Mouse (Mus musculus) stomach, embryonic 14.5 days (tissue): ENCODE results near the gene Dmbt1. TPM values are rescaled to one million over a fixed set of nuclear protein-coding genes. Genes with fewer than 3 reads are reported as not detected.

Source experiments
- ATAC-seq: fragments of 200-750 bp; cut with Nextera tagmentation; 2 replicates; pipeline ENCODE4 v1.8.0; 2017; ENCODE audit warnings: low read depth, moderate TSS enrichment; ENCODE audit not compliant: insufficient number of reproducible peaks, insufficient read depth, low FRiP score
- H3K27ac ChIP-seq: fragments of 300-500 bp; sonication (generic); 2 replicates; pipeline ENCODE4 v1.5.1; 2014; ENCODE audit warnings: mild to moderate bottlenecking, low read length, moderate library complexity, mixed read lengths
- H3K27me3 ChIP-seq: fragments of 300-500 bp; sonication (generic); 2 replicates; pipeline ENCODE4 v1.6.1; 2014; ENCODE audit warnings: low read length, control low read depth, mixed read lengths; ENCODE audit not compliant: control insufficient read depth, insufficient read depth
- H3K36me3 ChIP-seq: fragments of 300-500 bp; sonication (generic); 2 replicates; pipeline ENCODE4 v1.6.1; 2014; ENCODE audit warnings: mild to moderate bottlenecking, control low read depth, low read length, moderate library complexity, mixed read lengths; ENCODE audit not compliant: control insufficient read depth, insufficient read depth
- H3K4me1 ChIP-seq: fragments of 300-500 bp; sonication (generic); 2 replicates; pipeline ENCODE4 v1.6.1; 2014; ENCODE audit warnings: low read length, control low read depth, mixed read lengths; ENCODE audit not compliant: control insufficient read depth, insufficient read depth
- H3K4me2 ChIP-seq: fragments of 300-500 bp; sonication (generic); replicated peaks from 2 replicates; pipeline ENCODE4 v1.6.1; 2014; ENCODE audit warnings: low read depth, low read length, control low read depth
- H3K4me3 ChIP-seq: fragments of 300-500 bp; sonication (generic); 2 replicates; pipeline ENCODE4 v1.5.1; 2014; ENCODE audit warnings: low read depth, low read length, control low read depth
- H3K9ac ChIP-seq: fragments of 300-500 bp; sonication (generic); replicated peaks from 2 replicates; pipeline ENCODE4 v1.6.1; 2014; ENCODE audit warnings: low read depth, mild to moderate bottlenecking, control low read depth, low read length, moderate library complexity, mixed read lengths
- H3K9me3 ChIP-seq: fragments of 300-500 bp; sonication (generic); 2 replicates; pipeline ENCODE4 v1.6.1; 2016; ENCODE audit warnings: low read depth, low read length, control low read depth; ENCODE audit not compliant: control insufficient read depth
- WGBS: fragments of 180-500 bp; shearing (Covaris S2); extraction: QIAGEN DNeasy Blood & Tissue Kit; methylation state at CpG from one replicate; pipeline ENCODE4 v1.1.7; 2014; 5-methylcytosine and 5-hydroxymethylcytosine counted together
- polyA plus RNA-seq: library from polyadenylated mRNA; unstranded; fragments of >200 nt; fragmentation: Nextera tagmentation; extraction: Ambion mirVana; gene quantifications from 2 replicates; pipeline ENCODE4 v1.2.1, GENCODE M21; 2014

The Dmbt1 gene
- polyA plus RNA-seq, 1 experiment from 2014 or later: 7.4 TPM

DNA sequence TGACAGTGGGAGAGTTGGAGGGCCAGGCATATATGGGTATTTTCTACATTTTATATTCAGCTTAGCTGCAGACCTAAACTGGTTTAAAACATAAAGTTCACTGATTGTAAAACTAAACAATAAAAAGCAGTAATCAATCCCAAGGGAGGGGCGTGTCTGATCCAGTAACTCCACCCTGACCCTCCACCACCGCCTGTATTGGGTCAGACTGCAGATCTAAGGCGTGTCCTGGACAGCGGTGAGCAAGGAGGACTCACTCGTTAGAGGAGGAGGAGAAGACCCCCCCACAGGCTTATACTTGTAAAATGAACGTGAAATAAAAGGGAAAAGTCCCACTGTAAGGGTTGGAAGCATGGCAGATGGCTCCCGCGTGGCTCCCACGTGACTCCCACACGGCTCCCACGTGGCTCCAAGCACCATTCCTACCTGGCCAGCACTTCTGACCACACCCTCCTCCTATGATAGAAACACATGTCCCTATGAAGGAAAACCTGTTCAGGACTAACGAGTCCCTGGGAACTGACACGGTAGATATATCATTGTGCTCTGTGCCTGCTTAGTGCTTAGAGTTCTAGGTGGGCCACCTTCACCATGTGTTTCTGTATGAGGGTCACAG is 40.6 kb upstream of the Dmbt1 start:
- WGBS: 80% methylated on average over 13 of the region's 13 CpGs
- no peak overlapping the region for H3K9ac ChIP-seq
- no peaks in the 10 kb centered on the region for H3K27me3 ChIP-seq
- peaks cover 7% of the 10 kb centered on the region; the same call in 1 of the 2 replicates for H3K4me1 ChIP-seq
- no peak overlapping the region for H3K4me2 ChIP-seq
- H3K4me3 ChIP-seq: no peak overlapping the region
- no peaks in the 10 kb centered on the region for H3K36me3 ChIP-seq
- ATAC-seq: no peak
- no peak overlapping the region for H3K27ac ChIP-seq
- 0 out of 2 replicates have a peak, but pooled peaks cover 5% of the 10 kb centered on the region for H3K9me3 ChIP-seq

DNA sequence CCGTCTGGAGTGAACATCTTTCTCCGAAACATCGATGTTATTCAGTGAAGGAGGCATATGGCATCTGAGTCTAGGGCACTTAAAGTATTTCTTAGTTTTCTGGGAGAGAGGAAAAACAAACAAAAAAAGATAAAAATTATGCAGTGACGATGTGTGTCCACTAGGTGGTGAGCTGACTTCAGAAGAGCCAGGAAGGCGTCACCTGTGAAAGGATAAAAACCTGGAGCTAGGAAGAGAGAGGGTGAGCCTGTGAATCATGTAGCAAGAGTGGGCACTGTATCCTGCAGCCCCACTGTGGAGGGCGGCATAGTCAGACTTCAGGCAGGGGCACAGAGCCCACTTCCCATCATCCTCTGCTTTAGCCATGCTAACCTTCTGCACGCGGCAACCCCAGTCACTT is 37.9 kb upstream of the Dmbt1 start:
- Histone ChIP-seq H3K27me3 (no peaks in the 10 kb centered on the region), H3K27ac (no peak overlapping the region), H3K4me2 (no peak overlapping the region), H3K9ac (no peak overlapping the region), H3K36me3 (no peaks in the 10 kb centered on the region), H3K4me3 (no peak overlapping the region), H3K9me3 (0 out of 2 replicates have a peak, but pooled peaks cover 5% of the 10 kb centered on the region), H3K4me1 (no peaks in the 10 kb centered on the region)
- 48% methylated on average over 8 of the region's 8 CpGs for WGBS
- ATAC-seq: no peak

DNA sequence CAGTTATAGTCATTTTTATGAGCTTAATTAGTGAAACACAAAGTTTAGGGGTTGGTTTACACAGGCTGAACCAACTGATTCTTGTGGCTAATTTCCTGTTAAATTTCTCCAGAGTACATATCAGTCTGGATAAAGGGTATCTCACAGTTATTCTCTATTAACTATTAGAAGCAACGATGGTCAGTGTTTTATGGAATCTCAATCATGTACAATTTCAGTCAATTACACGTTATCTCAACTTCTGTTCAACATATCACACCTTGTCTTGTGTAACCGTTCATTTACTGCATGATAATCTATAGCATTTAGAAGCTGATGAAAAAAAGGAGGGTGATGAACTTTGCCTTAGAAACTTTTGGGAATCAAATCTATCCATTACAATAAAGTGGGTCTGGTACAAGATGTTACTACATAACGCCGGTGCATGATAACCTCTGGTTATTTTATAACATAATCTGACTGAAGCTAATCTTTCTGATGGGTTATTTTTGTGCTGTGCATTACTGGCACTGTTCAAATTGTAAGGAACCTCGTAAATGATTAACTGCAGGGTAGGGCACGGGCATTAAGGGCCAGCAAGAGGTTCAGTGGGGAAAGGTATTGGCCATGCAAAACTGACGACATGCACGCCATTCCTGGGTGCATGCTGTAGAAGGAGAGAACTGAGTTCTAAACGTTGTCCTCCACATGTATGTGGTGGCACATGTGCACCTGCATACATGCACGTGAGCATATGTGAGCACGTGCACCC is 29.7 kb upstream of the Dmbt1 start:
- WGBS: 74% methylated on average over 12 of the region's 12 CpGs
- H3K27ac ChIP-seq: no peak overlapping the region

DNA sequence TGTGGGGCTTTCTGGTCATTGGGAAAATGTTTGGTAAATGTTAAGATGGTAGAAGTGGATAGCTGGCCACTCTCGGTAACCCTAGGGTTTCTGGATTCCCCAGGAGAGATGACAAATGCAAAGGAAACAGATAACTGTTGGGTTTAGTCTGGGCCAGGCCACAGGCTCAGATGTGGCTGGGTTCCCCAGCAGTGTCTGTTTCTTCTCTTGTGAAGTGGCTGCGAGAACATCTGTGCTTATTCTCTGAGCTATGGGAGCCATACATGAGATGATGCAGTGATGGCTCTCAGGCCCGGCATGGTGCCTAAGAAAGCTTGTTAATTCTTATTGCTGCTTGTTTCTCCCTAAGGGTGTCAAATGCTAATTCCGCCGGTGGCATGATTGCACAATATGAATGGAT is 27.8 kb upstream of the Dmbt1 start:
- no peaks in the 10 kb centered on the region for H3K36me3 ChIP-seq
- H3K27ac ChIP-seq: no peak overlapping the region
- no peak overlapping the region for H3K4me3 ChIP-seq
- no peaks in the 10 kb centered on the region for H3K27me3 ChIP-seq
- no peak overlapping the region for H3K9ac ChIP-seq
- no peak for ATAC-seq
- H3K9me3 ChIP-seq: peaks cover 3% of the 10 kb centered on the region; the same call in 1 of the 2 replicates
- H3K4me2 ChIP-seq: no peak overlapping the region
- H3K4me1 ChIP-seq: no peaks in the 10 kb centered on the region
- 94% methylated on average over 5 of the region's 5 CpGs for WGBS

More for the DNA sequence above, 29.7 kb upstream of the Dmbt1 start:
- H3K4me2 ChIP-seq: no peak overlapping the region
- peak; percentile 61; the same call in 1 of the 2 replicates for ATAC-seq
- no peaks in the 10 kb centered on the region for H3K36me3 ChIP-seq
- H3K9me3 ChIP-seq: peaks cover 3% of the 10 kb centered on the region; the same call in 1 of the 2 replicates
- no peaks in the 10 kb centered on the region for H3K27me3 ChIP-seq
- H3K4me1 ChIP-seq: no peaks in the 10 kb centered on the region
- no peak overlapping the region for H3K4me3 ChIP-seq
- H3K9ac ChIP-seq: no peak overlapping the region

DNA sequence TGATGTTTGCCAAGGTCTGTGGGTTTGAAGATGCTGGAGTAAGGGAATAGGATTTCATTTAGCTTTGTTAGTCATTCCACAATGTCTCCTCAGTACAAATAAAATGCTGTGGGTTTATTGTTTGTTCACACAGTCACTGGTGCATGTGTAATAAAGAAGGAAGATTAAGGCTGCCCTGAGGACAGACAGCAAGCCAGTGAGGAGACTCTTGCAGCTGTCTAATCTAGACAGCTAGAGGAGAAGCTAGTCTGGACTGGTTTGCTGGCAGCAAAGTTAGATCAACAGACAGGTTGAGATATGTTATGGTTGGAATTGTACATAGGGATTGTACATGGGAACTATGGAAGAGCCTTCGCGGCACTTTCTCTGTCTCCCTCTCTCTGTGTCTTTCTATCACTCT is 24.6 kb upstream of the Dmbt1 start:
- no peak overlapping the region for H3K4me2 ChIP-seq
- WGBS: 91% methylated on average over 2 of the region's 2 CpGs

DNA sequence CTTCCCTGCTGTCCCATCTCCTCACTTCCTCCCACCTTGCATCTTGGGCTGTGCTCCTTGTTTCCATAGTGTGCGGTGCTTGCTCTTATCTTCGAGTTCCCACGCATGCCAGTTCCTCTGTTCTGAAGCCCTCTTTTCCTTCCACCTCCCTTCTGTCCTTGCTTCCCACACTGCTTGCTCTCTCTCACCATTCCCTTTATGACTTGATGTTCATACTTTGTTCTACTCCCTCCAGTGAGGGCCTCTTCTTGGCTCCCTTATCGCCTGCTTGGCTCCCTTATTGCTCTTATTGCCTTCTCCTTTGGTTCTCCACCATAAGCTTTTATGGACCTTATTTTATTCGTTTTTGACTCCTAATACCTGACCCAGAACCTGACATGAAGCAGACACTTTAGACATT is 22.7 kb upstream of the Dmbt1 start:
- Histone ChIP-seq H3K4me1 (no peaks in the 10 kb centered on the region), H3K36me3 (no peaks in the 10 kb centered on the region), H3K4me2 (no peak overlapping the region), H3K27me3 (no peaks in the 10 kb centered on the region), H3K9ac (no peak overlapping the region), H3K4me3 (no peak overlapping the region), H3K9me3 (peaks cover 6% of the 10 kb centered on the region; the same call in 1 of the 2 replicates), H3K27ac (no peak overlapping the region)
- ATAC-seq: no peak
- WGBS: 78% methylated on average over 5 of the region's 5 CpGs

More for the DNA sequence above, 24.6 kb upstream of the Dmbt1 start:
- Histone ChIP-seq H3K27ac (no peak overlapping the region), H3K9ac (no peak overlapping the region), H3K9me3 (peaks cover 6% of the 10 kb centered on the region; the same call in 1 of the 2 replicates), H3K4me1 (no peaks in the 10 kb centered on the region), H3K36me3 (no peaks in the 10 kb centered on the region), H3K4me3 (no peak overlapping the region), H3K27me3 (no peaks in the 10 kb centered on the region)
- ATAC-seq: no peak

DNA sequence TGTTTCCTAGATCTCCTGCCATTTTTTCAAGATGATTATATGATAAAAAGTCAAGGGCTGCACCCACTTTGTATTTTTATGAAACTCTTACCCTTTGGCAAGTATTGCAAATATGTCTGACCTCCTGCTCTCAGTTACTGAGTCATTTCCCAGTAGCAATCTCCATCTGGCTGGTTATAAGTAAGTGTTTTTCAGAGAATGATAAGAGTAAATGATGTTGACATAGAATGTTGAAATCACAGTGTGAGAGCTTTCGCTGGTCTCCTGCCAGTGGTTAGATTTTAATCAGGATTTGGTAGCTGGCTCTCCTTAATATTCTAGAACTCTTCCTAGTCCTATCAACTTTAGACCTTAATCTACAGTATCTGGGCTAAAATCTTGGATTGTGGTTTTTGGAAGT is 20.0 kb upstream of the Dmbt1 start:
- H3K4me2 ChIP-seq: no peak overlapping the region
- H3K4me3 ChIP-seq: no peak overlapping the region
- H3K27me3 ChIP-seq: no peaks in the 10 kb centered on the region
- H3K36me3 ChIP-seq: no peaks in the 10 kb centered on the region
- no peaks in the 10 kb centered on the region for H3K4me1 ChIP-seq
- H3K9me3 ChIP-seq: peaks cover 3% of the 10 kb centered on the region; the same call in 1 of the 2 replicates
- WGBS: 53% methylated on average over 1 of the region's 1 CpGs
- no peak overlapping the region for H3K9ac ChIP-seq
- ATAC-seq: no peak
- H3K27ac ChIP-seq: no peak overlapping the region

DNA sequence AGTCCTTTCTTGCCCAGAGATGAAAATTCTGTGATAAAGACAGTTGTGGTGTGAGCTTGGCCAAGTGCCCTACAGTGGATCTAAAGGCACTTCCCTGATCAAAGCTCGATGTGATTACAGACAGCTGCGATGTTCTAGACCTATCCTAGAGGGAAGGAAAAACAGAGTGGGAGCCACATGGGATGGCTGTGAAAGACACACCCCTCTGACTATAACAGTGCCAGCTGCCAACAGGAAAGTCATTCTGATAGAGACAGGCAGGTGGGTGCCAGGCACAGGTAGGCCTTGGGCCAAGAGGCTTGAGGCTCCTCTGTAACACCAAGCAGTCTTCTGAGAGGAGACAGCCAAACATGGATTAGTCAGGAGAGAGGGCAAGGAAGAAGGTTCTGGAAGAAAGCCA is 12.7 kb upstream of the Dmbt1 start:
- H3K9ac ChIP-seq: no peak overlapping the region
- H3K36me3 ChIP-seq: no peaks in the 10 kb centered on the region
- no peak overlapping the region for H3K4me3 ChIP-seq
- H3K27ac ChIP-seq: no peak overlapping the region
- no peaks in the 10 kb centered on the region for H3K27me3 ChIP-seq
- no peak for ATAC-seq
- H3K9me3 ChIP-seq: no peaks in the 10 kb centered on the region
- H3K4me1 ChIP-seq: no peaks in the 10 kb centered on the region
- H3K4me2 ChIP-seq: no peak overlapping the region
- 85% methylated on average over 2 of the region's 2 CpGs for WGBS
